Mouse (Mus musculus): ENCODE measurements around the gene Fnip2. TPM values are rescaled to one million over a fixed set of nuclear protein-coding genes. Genes with fewer than 3 reads are reported as not detected.

Gene Fnip2
- polyA plus RNA-seq, 1 experiment from 2014 or later: 3.3 TPM

- Histone ChIP-seq H3K27ac (ENCODE audit: low read depth, low read length) (no peak overlapping the region), H3K4me3 (ENCODE audit: low read depth, low read length) (no peak overlapping the region), H3K36me3 (ENCODE audit: control insufficient read depth, insufficient read depth) (no peaks in the 10 kb centered on the region), H3K27me3 (replicated peaks; ENCODE audit: control insufficient read depth, insufficient read depth, low read length) (no peaks in the 10 kb centered on the region), H3K9me3 (ENCODE audit: control insufficient read depth) (no peaks in the 10 kb centered on the region), H3K4me1 (replicated peaks; ENCODE audit: control insufficient read depth, insufficient read depth, low read length) (no peaks in the 10 kb centered on the region), H3K4me2 (replicated peaks; ENCODE audit: low read depth) (no peak overlapping the region; the same call in 1 of the 2 replicates), H3K9ac (ENCODE audit: low read depth, low read length) (no peak overlapping the region)
- WGBS: 3% methylated on average over 6 of the region's 6 CpGs
- peak; percentile 99 for TF ChIP-seq CTCF (IDR thresholded peaks at IDR 0.05; ENCODE audit: low read depth)
- peak; percentile 80 for ATAC-seq
These were observed 19.2 kb upstream of the Fnip2 start for GRCm38 (mm10) chr3:79586804-79587203.

GRCm38 (mm10) chr3:79579891-79580575 is 12.4 kb upstream of the Fnip2 start:
- no peak for ATAC-seq
- Histone ChIP-seq H3K27ac (ENCODE audit: low read depth, low read length) (no peak overlapping the region), H3K4me2 (replicated peaks; ENCODE audit: low read depth) (no peak overlapping the region), H3K27me3 (replicated peaks; ENCODE audit: control insufficient read depth, insufficient read depth, low read length) (no peaks in the 10 kb centered on the region), H3K4me1 (replicated peaks; ENCODE audit: control insufficient read depth, insufficient read depth, low read length) (no peaks in the 10 kb centered on the region), H3K4me3 (ENCODE audit: low read depth, low read length) (no peak overlapping the region), H3K9me3 (ENCODE audit: control insufficient read depth) (no peaks in the 10 kb centered on the region), H3K9ac (ENCODE audit: low read depth, low read length) (no peak overlapping the region), H3K36me3 (ENCODE audit: control insufficient read depth, insufficient read depth) (no peaks in the 10 kb centered on the region)
- WGBS: 47% methylated on average over 5 of the region's 5 CpGs
- TF ChIP-seq CTCF (IDR thresholded peaks at IDR 0.05; ENCODE audit: low read depth): no peak

GRCm38 (mm10) chr3:79578164-79578563 is 10.6 kb upstream of the Fnip2 start:
- Histone ChIP-seq H3K9me3 (ENCODE audit: control insufficient read depth) (no peaks in the 10 kb centered on the region), H3K27me3 (replicated peaks; ENCODE audit: control insufficient read depth, insufficient read depth, low read length) (no peaks in the 10 kb centered on the region), H3K27ac (ENCODE audit: low read depth, low read length) (no peak overlapping the region), H3K4me3 (ENCODE audit: low read depth, low read length) (no peak overlapping the region), H3K4me2 (replicated peaks; ENCODE audit: low read depth) (no peak overlapping the region), H3K36me3 (ENCODE audit: control insufficient read depth, insufficient read depth) (no peaks in the 10 kb centered on the region), H3K4me1 (replicated peaks; ENCODE audit: control insufficient read depth, insufficient read depth, low read length) (no peaks in the 10 kb centered on the region), H3K9ac (ENCODE audit: low read depth, low read length) (no peak overlapping the region)
- TF ChIP-seq CTCF (IDR thresholded peaks at IDR 0.05; ENCODE audit: low read depth): no peak
- WGBS: 77% methylated on average over 6 of the region's 6 CpGs
- ATAC-seq: no peak

GRCm38 (mm10) chr3:79577606-79578005 is 10.0 kb upstream of the Fnip2 start:
- Histone ChIP-seq H3K4me2 (replicated peaks; ENCODE audit: low read depth) (no peak overlapping the region), H3K27ac (ENCODE audit: low read depth, low read length) (no peak overlapping the region), H3K36me3 (ENCODE audit: control insufficient read depth, insufficient read depth) (no peaks in the 10 kb centered on the region), H3K4me1 (replicated peaks; ENCODE audit: control insufficient read depth, insufficient read depth, low read length) (no peaks in the 10 kb centered on the region), H3K4me3 (ENCODE audit: low read depth, low read length) (no peak overlapping the region), H3K9me3 (ENCODE audit: control insufficient read depth) (no peaks in the 10 kb centered on the region), H3K27me3 (replicated peaks; ENCODE audit: control insufficient read depth, insufficient read depth, low read length) (no peaks in the 10 kb centered on the region), H3K9ac (ENCODE audit: low read depth, low read length) (no peak overlapping the region)
- no peak for ATAC-seq
- TF ChIP-seq CTCF (IDR thresholded peaks at IDR 0.05; ENCODE audit: low read depth): no peak
- WGBS: 85% methylated on average over 6 of the region's 6 CpGs

DNA sequence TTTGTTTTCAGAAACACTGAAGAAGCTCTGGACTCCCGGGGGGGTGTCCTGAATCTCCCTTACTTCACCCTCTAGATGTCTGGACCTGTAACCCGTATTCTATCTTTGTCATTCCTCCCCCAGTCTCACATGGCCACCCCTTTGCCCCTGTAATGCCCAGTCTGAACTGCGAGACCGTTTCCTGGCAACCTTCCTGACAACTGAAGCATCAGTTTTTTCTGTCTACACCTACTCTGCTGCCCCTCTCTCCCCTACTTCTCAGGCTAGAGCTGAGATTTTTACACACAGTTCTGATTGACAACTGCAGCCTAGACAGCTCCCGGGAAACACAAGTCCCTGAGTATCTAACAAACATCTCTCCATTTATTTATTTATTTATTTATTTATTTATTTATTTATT is 9.3 kb upstream of the Fnip2 start:
- Histone ChIP-seq H3K27me3 (replicated peaks; ENCODE audit: control insufficient read depth, insufficient read depth, low read length) (no peaks in the 10 kb centered on the region), H3K9ac (ENCODE audit: low read depth, low read length) (no peak overlapping the region), H3K4me2 (replicated peaks; ENCODE audit: low read depth) (no peak overlapping the region), H3K4me1 (replicated peaks; ENCODE audit: control insufficient read depth, insufficient read depth, low read length) (no peaks in the 10 kb centered on the region), H3K36me3 (ENCODE audit: control insufficient read depth, insufficient read depth) (no peaks in the 10 kb centered on the region), H3K4me3 (ENCODE audit: low read depth, low read length) (no peak overlapping the region), H3K27ac (ENCODE audit: low read depth, low read length) (no peak overlapping the region), H3K9me3 (ENCODE audit: control insufficient read depth) (no peaks in the 10 kb centered on the region)
- no peak for ATAC-seq
- TF ChIP-seq CTCF (IDR thresholded peaks at IDR 0.05; ENCODE audit: low read depth): no peak
- WGBS: 29% methylated on average over 5 of the region's 5 CpGs

- TF ChIP-seq CTCF (IDR thresholded peaks at IDR 0.05; ENCODE audit: low read depth): no peak
- no peak for ATAC-seq
- no peak overlapping the region for H3K9ac ChIP-seq (ENCODE audit: low read depth, low read length)
- no peak overlapping the region for H3K4me3 ChIP-seq (ENCODE audit: low read depth, low read length)
- H3K4me2 ChIP-seq (replicated peaks; ENCODE audit: low read depth): no peak overlapping the region
- 18% methylated on average over 3 of the region's 3 CpGs for WGBS
- no peaks in the 10 kb centered on the region for H3K4me1 ChIP-seq (replicated peaks; ENCODE audit: control insufficient read depth, insufficient read depth, low read length)
- H3K36me3 ChIP-seq (ENCODE audit: control insufficient read depth, insufficient read depth): no peaks in the 10 kb centered on the region
- H3K27me3 ChIP-seq (replicated peaks; ENCODE audit: control insufficient read depth, insufficient read depth, low read length): no peaks in the 10 kb centered on the region
- H3K9me3 ChIP-seq (ENCODE audit: control insufficient read depth): no peaks in the 10 kb centered on the region
- no peak overlapping the region for H3K27ac ChIP-seq (ENCODE audit: low read depth, low read length)
These were observed 8.8 kb upstream of the Fnip2 start for GRCm38 (mm10) chr3:79576468-79576816.

All from intestine, postnatal 0 days (tissue).